Mouse (Mus musculus): ENCODE results near the gene Garnl3. TPM values are rescaled to one million over a fixed set of nuclear protein-coding genes. Genes with fewer than 3 reads are reported as not detected.

Garnl3 gene
- polyA plus RNA-seq, 1 experiment from 2014 or later = 6.3 TPM

GRCm38 (mm10) chr2:33074188-33074587 is 57.3 kb downstream of the Garnl3 start:
- Histone ChIP-seq H3K4me1 (replicated peaks; ENCODE audit: control insufficient read depth, insufficient read depth, low read length) (no peaks in the 10 kb centered on the region), H3K9ac (ENCODE audit: low read depth, low read length) (no peak overlapping the region), H3K9me3 (ENCODE audit: control insufficient read depth) (no peaks in the 10 kb centered on the region), H3K4me2 (replicated peaks; ENCODE audit: low read depth) (no peak overlapping the region), H3K27me3 (replicated peaks; ENCODE audit: control insufficient read depth, insufficient read depth, low read length) (no peaks in the 10 kb centered on the region), H3K36me3 (ENCODE audit: control insufficient read depth, insufficient read depth) (no peaks in the 10 kb centered on the region), H3K27ac (ENCODE audit: low read depth, low read length) (no peak overlapping the region), H3K4me3 (ENCODE audit: low read depth, low read length) (no peak overlapping the region)
- WGBS = 81% methylated on average over 3 of the region's 3 CpGs
- no peak for ATAC-seq
- TF ChIP-seq CTCF (IDR thresholded peaks at IDR 0.05; ENCODE audit: low read depth) = no peak

DNA sequence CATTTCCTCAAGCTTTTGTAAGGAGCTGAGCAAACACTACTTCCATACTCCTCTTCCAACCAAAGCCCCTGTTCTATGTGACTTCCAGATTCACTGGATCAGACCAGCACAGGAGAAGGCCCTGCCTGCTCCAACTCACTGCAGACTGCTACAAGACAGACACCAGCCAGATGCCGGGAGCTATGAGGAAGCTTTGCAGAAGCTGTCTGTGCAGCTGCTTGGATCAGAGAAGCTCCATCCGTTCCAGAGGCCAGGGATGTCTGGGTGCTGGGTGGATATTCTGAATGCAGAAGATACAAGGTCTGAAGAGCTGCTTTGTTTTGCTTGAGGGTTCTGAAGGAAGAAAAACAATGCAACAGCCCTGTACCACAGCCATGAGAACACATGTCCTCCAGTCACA is 59.1 kb downstream of the Garnl3 start:
- no peak overlapping the region for H3K27ac ChIP-seq (ENCODE audit: low read depth, low read length)

GRCm38 (mm10) chr2:33065610-33066009 is 65.8 kb downstream of the Garnl3 start:
- H3K27me3 ChIP-seq (replicated peaks; ENCODE audit: control insufficient read depth, insufficient read depth, low read length) = no peaks in the 10 kb centered on the region
- ATAC-seq = no peak
- H3K9ac ChIP-seq (ENCODE audit: low read depth, low read length) = no peak overlapping the region
- H3K9me3 ChIP-seq (ENCODE audit: control insufficient read depth) = no peaks in the 10 kb centered on the region
- H3K27ac ChIP-seq (ENCODE audit: low read depth, low read length) = no peak overlapping the region
- no peaks in the 10 kb centered on the region for H3K36me3 ChIP-seq (ENCODE audit: control insufficient read depth, insufficient read depth)
- WGBS = 52% methylated on average over 1 of the region's 1 CpGs
- H3K4me3 ChIP-seq (ENCODE audit: low read depth, low read length) = no peak overlapping the region
- H3K4me1 ChIP-seq (replicated peaks; ENCODE audit: control insufficient read depth, insufficient read depth, low read length) = no peaks in the 10 kb centered on the region
- no peak for TF ChIP-seq CTCF (IDR thresholded peaks at IDR 0.05; ENCODE audit: low read depth)
- no peak overlapping the region for H3K4me2 ChIP-seq (replicated peaks; ENCODE audit: low read depth)

More for the DNA sequence above, 59.1 kb downstream of the Garnl3 start:
- Histone ChIP-seq H3K27me3 (replicated peaks; ENCODE audit: control insufficient read depth, insufficient read depth, low read length) (no peaks in the 10 kb centered on the region), H3K4me2 (replicated peaks; ENCODE audit: low read depth) (no peak overlapping the region), H3K9ac (ENCODE audit: low read depth, low read length) (no peak overlapping the region), H3K9me3 (ENCODE audit: control insufficient read depth) (no peaks in the 10 kb centered on the region), H3K36me3 (ENCODE audit: control insufficient read depth, insufficient read depth) (no peaks in the 10 kb centered on the region), H3K4me1 (replicated peaks; ENCODE audit: control insufficient read depth, insufficient read depth, low read length) (no peaks in the 10 kb centered on the region), H3K4me3 (ENCODE audit: low read depth, low read length) (no peak overlapping the region)
- ATAC-seq = no peak
- TF ChIP-seq CTCF (IDR thresholded peaks at IDR 0.05; ENCODE audit: low read depth) = no peak
- 44% methylated on average over 2 of the region's 2 CpGs for WGBS

- no peak for ATAC-seq
- no peak overlapping the region for H3K4me2 ChIP-seq (replicated peaks; ENCODE audit: low read depth)
- H3K27ac ChIP-seq (ENCODE audit: low read depth, low read length) = no peak overlapping the region
- 64% methylated on average over 8 of the region's 8 CpGs for WGBS
- no peak overlapping the region for H3K4me3 ChIP-seq (ENCODE audit: low read depth, low read length)
- TF ChIP-seq CTCF (IDR thresholded peaks at IDR 0.05; ENCODE audit: low read depth) = no peak
- H3K36me3 ChIP-seq (ENCODE audit: control insufficient read depth, insufficient read depth) = no peaks in the 10 kb centered on the region
- no peaks in the 10 kb centered on the region for H3K4me1 ChIP-seq (replicated peaks; ENCODE audit: control insufficient read depth, insufficient read depth, low read length)
- no peaks in the 10 kb centered on the region for H3K9me3 ChIP-seq (ENCODE audit: control insufficient read depth)
- no peaks in the 10 kb centered on the region for H3K27me3 ChIP-seq (replicated peaks; ENCODE audit: control insufficient read depth, insufficient read depth, low read length)
- H3K9ac ChIP-seq (ENCODE audit: low read depth, low read length) = no peak overlapping the region
These were observed 68.7 kb downstream of the Garnl3 start for GRCm38 (mm10) chr2:33062744-33063143.

- Histone ChIP-seq H3K27ac (ENCODE audit: low read depth, low read length) (no peak overlapping the region), H3K36me3 (ENCODE audit: control insufficient read depth, insufficient read depth) (no peaks in the 10 kb centered on the region), H3K4me3 (ENCODE audit: low read depth, low read length) (no peak overlapping the region), H3K9ac (ENCODE audit: low read depth, low read length) (no peak overlapping the region), H3K27me3 (replicated peaks; ENCODE audit: control insufficient read depth, insufficient read depth, low read length) (no peaks in the 10 kb centered on the region), H3K9me3 (ENCODE audit: control insufficient read depth) (no peaks in the 10 kb centered on the region), H3K4me2 (replicated peaks; ENCODE audit: low read depth) (no peak overlapping the region), H3K4me1 (replicated peaks; ENCODE audit: control insufficient read depth, insufficient read depth, low read length) (no peaks in the 10 kb centered on the region)
- no peak for ATAC-seq
- WGBS = 83% methylated on average over 5 of the region's 5 CpGs
- no peak for TF ChIP-seq CTCF (IDR thresholded peaks at IDR 0.05; ENCODE audit: low read depth)
These were observed 72.5 kb downstream of the Garnl3 start for GRCm38 (mm10) chr2:33058926-33059325.

DNA sequence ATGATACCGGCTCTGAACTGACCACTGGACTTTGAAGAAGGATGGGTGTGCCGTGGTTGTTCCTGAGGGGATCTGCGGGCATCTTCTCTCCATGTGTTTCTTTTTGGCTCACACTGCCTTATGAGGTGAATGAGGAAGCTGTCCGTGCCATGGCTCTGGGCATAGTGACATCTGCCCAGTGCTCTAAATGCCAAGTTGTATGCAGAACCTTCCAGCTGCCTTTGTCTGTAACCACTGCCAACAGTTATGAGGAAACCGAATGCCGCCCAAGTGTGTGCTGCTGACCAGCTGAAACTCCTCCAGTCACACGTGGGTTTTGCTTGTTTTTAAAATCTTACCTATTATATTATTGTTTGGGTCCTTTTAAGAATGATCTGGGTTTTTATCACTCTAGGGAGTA is 73.9 kb downstream of the Garnl3 start:
- no peak for TF ChIP-seq CTCF (IDR thresholded peaks at IDR 0.05; ENCODE audit: low read depth)
- 87% methylated on average over 7 of the region's 7 CpGs for WGBS
- no peak overlapping the region for H3K4me2 ChIP-seq (replicated peaks; ENCODE audit: low read depth)
- H3K4me3 ChIP-seq (ENCODE audit: low read depth, low read length) = no peak overlapping the region
- no peaks in the 10 kb centered on the region for H3K4me1 ChIP-seq (replicated peaks; ENCODE audit: control insufficient read depth, insufficient read depth, low read length)
- no peaks in the 10 kb centered on the region for H3K27me3 ChIP-seq (replicated peaks; ENCODE audit: control insufficient read depth, insufficient read depth, low read length)
- no peak overlapping the region for H3K27ac ChIP-seq (ENCODE audit: low read depth, low read length)
- no peaks in the 10 kb centered on the region for H3K36me3 ChIP-seq (ENCODE audit: control insufficient read depth, insufficient read depth)
- H3K9me3 ChIP-seq (ENCODE audit: control insufficient read depth) = no peaks in the 10 kb centered on the region
- H3K9ac ChIP-seq (ENCODE audit: low read depth, low read length) = no peak overlapping the region
- no peak for ATAC-seq

GRCm38 (mm10) chr2:33053966-33054365 is 77.5 kb downstream of the Garnl3 start:
- no peak for ATAC-seq
- H3K4me1 ChIP-seq (replicated peaks; ENCODE audit: control insufficient read depth, insufficient read depth, low read length) = no peaks in the 10 kb centered on the region
- no peak overlapping the region for H3K4me2 ChIP-seq (replicated peaks; ENCODE audit: low read depth)
- H3K9ac ChIP-seq (ENCODE audit: low read depth, low read length) = no peak overlapping the region
- H3K27ac ChIP-seq (ENCODE audit: low read depth, low read length) = no peak overlapping the region
- TF ChIP-seq CTCF (IDR thresholded peaks at IDR 0.05; ENCODE audit: low read depth) = no peak
- H3K27me3 ChIP-seq (replicated peaks; ENCODE audit: control insufficient read depth, insufficient read depth, low read length) = no peaks in the 10 kb centered on the region
- H3K4me3 ChIP-seq (ENCODE audit: low read depth, low read length) = no peak overlapping the region
- H3K36me3 ChIP-seq (ENCODE audit: control insufficient read depth, insufficient read depth) = no peaks in the 10 kb centered on the region
- WGBS = 20% methylated on average over 10 of the region's 10 CpGs
- no peaks in the 10 kb centered on the region for H3K9me3 ChIP-seq (ENCODE audit: control insufficient read depth)

All from intestine, postnatal 0 days (tissue).